Mouse (Mus musculus) gastrocnemius, postnatal 14 days (tissue): Measurements from ENCODE around the gene Cntnap4. TPM values are rescaled to one million over a fixed set of nuclear protein-coding genes. Genes with fewer than 3 reads are reported as not detected.
"Not testable (repeated sequence)": the region's sequence is repeated elsewhere in the genome, so short reads cannot be mapped to it uniquely, and the experiment has no call there.

Source experiments
- DNase-seq: peaks from one replicate; pipeline ENCODE4 v3.0.0; 2021; ENCODE audit warnings: mixed read lengths
- intact Hi-C: fragments of 180-260 bp; cut with DNase I; formaldehyde crosslinking; loops from one replicate; pipeline ENCODE4 v1.15.1; 2025; ENCODE audit warnings: low total_unique reads
- total RNA-seq, 2 experiments: library from RNA; stranded (reverse); gene quantifications; 2 replicates each; pipeline ENCODE4 v1.2.3; 2021

Gene Cntnap4
- total RNA-seq, 2 experiments from 2014 or later = 0.08 to 0.09 TPM

GRCm38 (mm10) chr8:112698141-112698540 lies 128.3 kb downstream of the Cntnap4 start:
- DNase-seq = no peak

GRCm38 (mm10) chr8:112716982-112717381 lies 147.1 kb downstream of the Cntnap4 start:
- intact Hi-C loops = no loop called here
- DNase-seq = no peak

More at GRCm38 (mm10) chr8:112698141-112698540, 128.3 kb downstream of the Cntnap4 start:
- intact Hi-C loops = no loop called here

- intact Hi-C loops = no loop called here
These were observed 155.1 kb downstream of the Cntnap4 start for GRCm38 (mm10) chr8:112724918-112725317.

GRCm38 (mm10) chr8:112730583-112731432 lies 161.0 kb downstream of the Cntnap4 start:
- DNase-seq = no peak
- intact Hi-C loops = no loop called here

More at GRCm38 (mm10) chr8:112724918-112725317, 155.1 kb downstream of the Cntnap4 start:
- DNase-seq = no peak

- DNase-seq = peak; percentile 5
- intact Hi-C loops = no loop called here
These were observed 165.7 kb downstream of the Cntnap4 start for GRCm38 (mm10) chr8:112735575-112735974.

GRCm38 (mm10) chr8:112743331-112743730 lies 173.5 kb downstream of the Cntnap4 start:
- intact Hi-C loops = no loop called here
- DNase-seq = no peak

- intact Hi-C loops = no loop called here
- no peak for DNase-seq
These were observed 177.5 kb downstream of the Cntnap4 start for GRCm38 (mm10) chr8:112747296-112747695.

GRCm38 (mm10) chr8:112755171-112755570 lies 185.3 kb downstream of the Cntnap4 start:
- intact Hi-C loops = no loop called here

GRCm38 (mm10) chr8:112803058-112803457 lies 233.2 kb downstream of the Cntnap4 start:
- intact Hi-C loops = no loop called here
- DNase-seq = peak; percentile 3

More at GRCm38 (mm10) chr8:112755171-112755570, 185.3 kb downstream of the Cntnap4 start:
- no peak for DNase-seq

GRCm38 (mm10) chr8:112809382-112809781 lies 239.5 kb downstream of the Cntnap4 start:
- no peak for DNase-seq
- intact Hi-C loops = no loop called here

GRCm38 (mm10) chr8:112841057-112841456 lies 271.2 kb downstream of the Cntnap4 start:
- DNase-seq = no peak
- intact Hi-C loops = no loop called here

GRCm38 (mm10) chr8:112849541-112849940 lies 279.7 kb downstream of the Cntnap4 start:
- intact Hi-C loops, DNase-seq: not testable (repeated sequence)

GRCm38 (mm10) chr8:112906458-112907112 lies 336.7 kb downstream of the Cntnap4 start:
- DNase-seq = peak; percentile 34
- intact Hi-C loops = no loop called here

- intact Hi-C loops = no loop called here
- DNase-seq = no peak
These were observed 339.7 kb downstream of the Cntnap4 start for GRCm38 (mm10) chr8:112909527-112909926.

GRCm38 (mm10) chr8:112911422-112911821 lies 341.6 kb downstream of the Cntnap4 start:
- DNase-seq = no peak
- intact Hi-C loops = no loop called here

- no peak for DNase-seq
- intact Hi-C loops = no loop called here
These were observed 352.3 kb downstream of the Cntnap4 start for GRCm38 (mm10) chr8:112922151-112922550.

GRCm38 (mm10) chr8:112922789-112923188 lies 352.9 kb downstream of the Cntnap4 start:
- no peak for DNase-seq
- intact Hi-C loops = no loop called here
